Mouse (Mus musculus): ENCODE data around the gene Apob. TPM values are rescaled to one million over a fixed set of nuclear protein-coding genes. Genes with fewer than 3 reads are reported as not detected.

Apob gene
- polyA plus RNA-seq, 1 experiment, result 0.01 TPM

GRCm38 (mm10) chr12:7959310-7959918 is 18.0 kb upstream of the Apob start:
- TF ChIP-seq MYOD1 (IDR thresholded peaks at IDR 0.05; ENCODE audit: control insufficient read depth in 1 of 3, insufficient read length in 2 of 3, low read depth in 2 of 3) (no peak), POLR2A (IDR thresholded peaks at IDR 0.05; ENCODE audit: insufficient read length, low read depth) (no peak), E2F4 (IDR thresholded peaks at IDR 0.05; ENCODE audit: insufficient read depth) (no peak), REST (IDR thresholded peaks at IDR 0.05; ENCODE audit: insufficient read depth, insufficient read length) (no peak), MAX (IDR thresholded peaks at IDR 0.05; ENCODE audit: low read depth) (no peak), MYOG (IDR thresholded peaks at IDR 0.05; ENCODE audit: control insufficient read depth in 1 of 3, insufficient read depth in 1 of 3, insufficient read length in 2 of 3, low read depth in 2 of 3) (no peak), SRF (IDR thresholded peaks at IDR 0.05; ENCODE audit: control insufficient read depth, insufficient read length, low read depth) (no peak), POLR2AphosphoS2 (IDR thresholded peaks at IDR 0.05; ENCODE audit: insufficient read length, low read depth) (no peak), USF1 (IDR thresholded peaks at IDR 0.05; ENCODE audit: low read depth) (no peak), CEBPB (IDR thresholded peaks at IDR 0.05; ENCODE audit: insufficient read depth, poor library complexity, severe bottlenecking) (no peak), TCF3 (IDR thresholded peaks at IDR 0.05; ENCODE audit: insufficient read length, low read depth) (no peak), TCF12 (IDR thresholded peaks at IDR 0.05; ENCODE audit: insufficient read depth, poor library complexity, severe bottlenecking) (no peak)

GRCm38 (mm10) chr12:7962314-7962927 is 15.0 kb upstream of the Apob start:
- Histone ChIP-seq H3K4me3 (no peak overlapping the region), H3K4me2 (ENCODE audit: low read depth) (peak overlapping the region; percentile 45), H3K36me3 (ENCODE audit: control insufficient read depth, insufficient read depth) (no peaks in the 10 kb centered on the region), H3K79me2 (ENCODE audit: control insufficient read depth, insufficient read depth) (no peaks in the 10 kb centered on the region), H3ac (ENCODE audit: control insufficient read depth, insufficient read length) (no peak overlapping the region), H3K27me3 (ENCODE audit: control insufficient read depth, insufficient read depth, insufficient read length) (no peaks in the 10 kb centered on the region)
- no peak for TF ChIP-seq TCF3 (IDR thresholded peaks at IDR 0.05; ENCODE audit: insufficient read length, low read depth)

More at GRCm38 (mm10) chr12:7959310-7959918, 18.0 kb upstream of the Apob start:
- no peak overlapping the region for H3ac ChIP-seq (ENCODE audit: control insufficient read depth, insufficient read length)
- no peak overlapping the region for H3K4me2 ChIP-seq (ENCODE audit: low read depth)
- no peak overlapping the region for H3K4me3 ChIP-seq
- no peaks in the 10 kb centered on the region for H3K36me3 ChIP-seq (ENCODE audit: control insufficient read depth, insufficient read depth)
- no peaks in the 10 kb centered on the region for H3K79me2 ChIP-seq (ENCODE audit: control insufficient read depth, insufficient read depth)
- no peaks in the 10 kb centered on the region for H3K27me3 ChIP-seq (ENCODE audit: control insufficient read depth, insufficient read depth, insufficient read length)

GRCm38 (mm10) chr12:7967221-7967620 is 10.2 kb upstream of the Apob start:
- no peaks in the 10 kb centered on the region for H3K27me3 ChIP-seq (ENCODE audit: control insufficient read depth, insufficient read depth, insufficient read length)
- no peak for TF ChIP-seq SRF (IDR thresholded peaks at IDR 0.05; ENCODE audit: control insufficient read depth, insufficient read length, low read depth)
- no peak for TF ChIP-seq POLR2AphosphoS2 (IDR thresholded peaks at IDR 0.05; ENCODE audit: insufficient read length, low read depth)
- no peak for TF ChIP-seq MYOD1 (IDR thresholded peaks at IDR 0.05; ENCODE audit: control insufficient read depth in 1 of 3, insufficient read length in 2 of 3, low read depth in 2 of 3)
- no peak for TF ChIP-seq TCF12 (IDR thresholded peaks at IDR 0.05; ENCODE audit: insufficient read depth, poor library complexity, severe bottlenecking)
- TF ChIP-seq REST (IDR thresholded peaks at IDR 0.05; ENCODE audit: insufficient read depth, insufficient read length), result no peak
- no peak for TF ChIP-seq USF1 (IDR thresholded peaks at IDR 0.05; ENCODE audit: low read depth)
- TF ChIP-seq TCF3 (IDR thresholded peaks at IDR 0.05; ENCODE audit: insufficient read length, low read depth), result no peak
- no peak for TF ChIP-seq E2F4 (IDR thresholded peaks at IDR 0.05; ENCODE audit: insufficient read depth)
- no peak for TF ChIP-seq MYOG (IDR thresholded peaks at IDR 0.05; ENCODE audit: control insufficient read depth in 1 of 3, insufficient read depth in 1 of 3, insufficient read length in 2 of 3, low read depth in 2 of 3)
- TF ChIP-seq CEBPB (IDR thresholded peaks at IDR 0.05; ENCODE audit: insufficient read depth, poor library complexity, severe bottlenecking), result no peak
- TF ChIP-seq POLR2A (IDR thresholded peaks at IDR 0.05; ENCODE audit: insufficient read length, low read depth), result no peak
- H3K79me2 ChIP-seq (ENCODE audit: control insufficient read depth, insufficient read depth), result no peaks in the 10 kb centered on the region
- H3K36me3 ChIP-seq (ENCODE audit: control insufficient read depth, insufficient read depth), result no peaks in the 10 kb centered on the region
- H3ac ChIP-seq (ENCODE audit: control insufficient read depth, insufficient read length), result no peak overlapping the region
- H3K4me2 ChIP-seq (ENCODE audit: low read depth), result peak overlapping the region; percentile 59
- H3K4me3 ChIP-seq, result no peak overlapping the region

- no peaks in the 10 kb centered on the region for H3K79me2 ChIP-seq (ENCODE audit: control insufficient read depth, insufficient read depth)
- no peak overlapping the region for H3K4me3 ChIP-seq
- H3K27me3 ChIP-seq (ENCODE audit: control insufficient read depth, insufficient read depth, insufficient read length), result no peaks in the 10 kb centered on the region
- H3K36me3 ChIP-seq (ENCODE audit: control insufficient read depth, insufficient read depth), result no peaks in the 10 kb centered on the region
- H3K4me2 ChIP-seq (ENCODE audit: low read depth), result no peak overlapping the region
- TF ChIP-seq TCF12 (IDR thresholded peaks at IDR 0.05; ENCODE audit: insufficient read depth, poor library complexity, severe bottlenecking) (no peak), MYOD1 (IDR thresholded peaks at IDR 0.05; ENCODE audit: control insufficient read depth in 1 of 3, insufficient read length in 2 of 3, low read depth in 2 of 3) (no peak), TCF3 (IDR thresholded peaks at IDR 0.05; ENCODE audit: insufficient read length, low read depth) (no peak), MAX (IDR thresholded peaks at IDR 0.05; ENCODE audit: low read depth) (no peak), POLR2AphosphoS2 (IDR thresholded peaks at IDR 0.05; ENCODE audit: insufficient read length, low read depth) (no peak), REST (IDR thresholded peaks at IDR 0.05; ENCODE audit: insufficient read depth, insufficient read length) (no peak), USF1 (IDR thresholded peaks at IDR 0.05; ENCODE audit: low read depth) (no peak), E2F4 (IDR thresholded peaks at IDR 0.05; ENCODE audit: insufficient read depth) (no peak), CEBPB (IDR thresholded peaks at IDR 0.05; ENCODE audit: insufficient read depth, poor library complexity, severe bottlenecking) (no peak), SRF (IDR thresholded peaks at IDR 0.05; ENCODE audit: control insufficient read depth, insufficient read length, low read depth) (no peak), MYOG (IDR thresholded peaks at IDR 0.05; ENCODE audit: control insufficient read depth in 1 of 3, insufficient read depth in 1 of 3, insufficient read length in 2 of 3, low read depth in 2 of 3) (no peak), POLR2A (IDR thresholded peaks at IDR 0.05; ENCODE audit: insufficient read length, low read depth) (no peak)
- H3ac ChIP-seq (ENCODE audit: control insufficient read depth, insufficient read length), result no peak overlapping the region
These were observed 7.1 kb upstream of the Apob start for GRCm38 (mm10) chr12:7970301-7970700.

Measured in myocyte (in vitro differentiated cells).